Mouse (Mus musculus) hindbrain, postnatal 0 days (tissue): ENCODE results near the gene Six5. TPM values are rescaled to one million over a fixed set of nuclear protein-coding genes. Genes with fewer than 3 reads are reported as not detected.

Experiments used
- ATAC-seq: fragments of 200-750 bp; cut with Nextera tagmentation; 2 replicates; pipeline ENCODE4 v1.8.0; 2017; ENCODE audit warnings: mild to moderate bottlenecking, moderate TSS enrichment, moderate library complexity
- DNase-seq: peaks from one replicate; pipeline ENCODE4 v3.0.0-alpha.2; 2015; ENCODE audit warnings: low spot score
- H3K27ac ChIP-seq: fragments of 300-500 bp; sonication (generic); 2 replicates; pipeline ENCODE4 v1.5.1; 2014; ENCODE audit warnings: mild to moderate bottlenecking
- H3K27me3 ChIP-seq: fragments of 300-500 bp; sonication (generic); 2 replicates; pipeline ENCODE4 v1.6.1; 2014; ENCODE audit warnings: low read length, mixed read lengths; ENCODE audit not compliant: insufficient read depth
- H3K36me3 ChIP-seq: fragments of 300-500 bp; sonication (generic); 2 replicates; pipeline ENCODE4 v1.6.1; 2014; ENCODE audit warnings: low read length, mixed read lengths; ENCODE audit not compliant: insufficient read depth
- H3K4me1 ChIP-seq: fragments of 300-500 bp; sonication (generic); 2 replicates; pipeline ENCODE4 v1.6.1; 2014; ENCODE audit warnings: antibody characterized with exemption, low read length, mixed read lengths; ENCODE audit not compliant: insufficient read depth
- H3K4me2 ChIP-seq: fragments of 300-500 bp; sonication (generic); 2 replicates; pipeline ENCODE4 v1.6.1; 2014; ENCODE audit warnings: low read depth, mild to moderate bottlenecking, low read length, moderate library complexity, mixed read lengths
- H3K4me3 ChIP-seq: fragments of 300-500 bp; sonication (generic); 2 replicates; pipeline ENCODE4 v1.5.1; 2014; ENCODE audit warnings: low read length
- H3K9ac ChIP-seq: fragments of 300-500 bp; sonication (generic); replicated peaks from 2 replicates; pipeline ENCODE4 v1.6.1; 2014; ENCODE audit warnings: mild to moderate bottlenecking, low read length, moderate library complexity, mixed read lengths
- H3K9me3 ChIP-seq: fragments of 300-500 bp; sonication (generic); 2 replicates; pipeline ENCODE4 v1.6.1; 2016; ENCODE audit warnings: low read length, mixed read lengths
- CTCF ChIP-seq: IDR thresholded peaks from 2 replicates; pipeline ENCODE4 v1.5.1; 2016; ENCODE audit warnings: antibody characterized with exemption, control low read depth, low read depth
- WGBS: fragments of 180-500 bp; shearing (Covaris S2); extraction: QIAGEN DNeasy Blood & Tissue Kit; methylation state at CpG from one replicate; pipeline ENCODE4 v1.1.7; 2014; 5-methylcytosine and 5-hydroxymethylcytosine counted together
- microRNA-seq, 2 experiments: library from miRNA; unstranded; fragments of <30 nt; microRNA quantifications; one replicate each; pipeline ENCODE4; 2016
- polyA plus RNA-seq: library from polyadenylated mRNA; unstranded; fragments of >200 nt; fragmentation: Nextera tagmentation; extraction: Ambion mirVana; gene quantifications from 2 replicates; pipeline ENCODE4 v1.2.1, GENCODE M21; 2015
- total RNA-seq: library from RNA; depleted of rRNA; stranded (reverse); fragments of >200 nt; gene quantifications from 2 replicates; pipeline ENCODE4 v1.2.3, GENCODE M21; 2014; rRNA removed

Six5 gene
- total and polyA plus RNA-seq, 2 experiments from 2014 or later: 1.5 to 12.1 TPM

GRCm38 (mm10) chr7:19131324-19131848 lies 37.0 kb downstream of the Six5 start:
- peak overlapping the region; percentile 86 for H3K27ac ChIP-seq
- DNase-seq (peak; percentile 99), ATAC-seq (peak; percentile 99)
- H3K4me2 ChIP-seq: peak overlapping the region; percentile 64
- no peaks in the 10 kb centered on the region for H3K9me3 ChIP-seq
- H3K9ac ChIP-seq: peak overlapping the region; percentile 44
- WGBS: under 1% methylated on average over 39 of the region's 39 CpGs
- H3K4me1 ChIP-seq: no peaks in the 10 kb centered on the region; the same call in 1 of the 2 replicates
- peak; percentile 81 for TF ChIP-seq CTCF
- H3K36me3 ChIP-seq: no peaks in the 10 kb centered on the region; the same call in 1 of the 2 replicates
- H3K4me3 ChIP-seq: peak overlapping the region; percentile 40
- H3K27me3 ChIP-seq: no peaks in the 10 kb centered on the region

- Histone ChIP-seq H3K9me3 (no peaks in the 10 kb centered on the region), H3K4me2 (no peak overlapping the region), H3K9ac (no peak overlapping the region), H3K27me3 (no peaks in the 10 kb centered on the region), H3K27ac (no peak overlapping the region), H3K4me1 (no peaks in the 10 kb centered on the region; the same call in 1 of the 2 replicates), H3K4me3 (no peak overlapping the region), H3K36me3 (peaks cover 36% of the 10 kb centered on the region)
- no peak for TF ChIP-seq CTCF
- DNase-seq (no peak), ATAC-seq (no peak)
- WGBS: 93% methylated on average over 13 of the region's 13 CpGs
These were observed 41.8 kb downstream of the Six5 start for GRCm38 (mm10) chr7:19136168-19136567.

- Histone ChIP-seq H3K9me3 (no peaks in the 10 kb centered on the region), H3K27me3 (no peaks in the 10 kb centered on the region), H3K9ac (no peak overlapping the region), H3K4me2 (no peak overlapping the region), H3K4me3 (no peak overlapping the region), H3K27ac (no peak overlapping the region), H3K4me1 (no peaks in the 10 kb centered on the region; the same call in 1 of the 2 replicates), H3K36me3 (peaks cover 36% of the 10 kb centered on the region)
- 88% methylated on average over 38 of the region's 38 CpGs for WGBS
- TF ChIP-seq CTCF: no peak
- DNase-seq (no peak), ATAC-seq (no peak)
These were observed 42.4 kb downstream of the Six5 start for GRCm38 (mm10) chr7:19136673-19137334.

- no peaks in the 10 kb centered on the region for H3K27me3 ChIP-seq
- no peaks in the 10 kb centered on the region for H3K4me1 ChIP-seq
- no peak overlapping the region for H3K4me2 ChIP-seq
- WGBS: 47% methylated on average over 5 of the region's 5 CpGs
- peaks cover 36% of the 10 kb centered on the region for H3K36me3 ChIP-seq
- ATAC-seq: no peak
- H3K4me3 ChIP-seq: no peak overlapping the region
- peak; percentile 35 for DNase-seq
- no peak overlapping the region for H3K27ac ChIP-seq
- H3K9me3 ChIP-seq: no peaks in the 10 kb centered on the region
- H3K9ac ChIP-seq: no peak overlapping the region
- peak; percentile 50; the same call in 1 of the 2 replicates for TF ChIP-seq CTCF
These were observed 43.0 kb downstream of the Six5 start for GRCm38 (mm10) chr7:19137380-19137779.

- TF ChIP-seq CTCF: no peak
- no peak for ATAC-seq
- H3K27me3 ChIP-seq: no peaks in the 10 kb centered on the region
- no peak overlapping the region for H3K9ac ChIP-seq
- 90% methylated on average over 10 of the region's 10 CpGs for WGBS
- H3K4me2 ChIP-seq: no peak overlapping the region
- H3K27ac ChIP-seq: no peak overlapping the region
- H3K36me3 ChIP-seq: peaks cover 13% of the 10 kb centered on the region; the same call in 1 of the 2 replicates
- no peak overlapping the region for H3K4me3 ChIP-seq
- no peak for DNase-seq
- no peaks in the 10 kb centered on the region for H3K9me3 ChIP-seq
- peaks cover 12% of the 10 kb centered on the region for H3K4me1 ChIP-seq
These were observed 52.4 kb downstream of the Six5 start for GRCm38 (mm10) chr7:19146793-19147192.

GRCm38 (mm10) chr7:19147497-19148045 lies 53.2 kb downstream of the Six5 start:
- Histone ChIP-seq H3K36me3 (peaks cover 19% of the 10 kb centered on the region; the same call in 1 of the 2 replicates), H3K9ac (no peak overlapping the region), H3K4me1 (peaks cover 12% of the 10 kb centered on the region), H3K9me3 (no peaks in the 10 kb centered on the region), H3K27ac (no peak overlapping the region), H3K27me3 (no peaks in the 10 kb centered on the region), H3K4me3 (no peak overlapping the region), H3K4me2 (peak overlapping the region; percentile 81)
- TF ChIP-seq CTCF: no peak
- 64% methylated on average over 6 of the region's 6 CpGs for WGBS
- DNase-seq (no peak), ATAC-seq (no peak)

Small RNA genes within 50 kb of the gene (microRNA-seq; reads per million reads assigned to microRNA genes)
- 0 to 0.72 reads per million in 2 experiments for gene Mir3100

Other genes with a start within 250 kb of the Six5 start
- 29.7 and 30.2 TPM in 2 replicates for gene Pglyrp1, start 223.3 kb upstream of the Six5 start, total RNA-seq
- gene Pglyrp1, start 223.3 kb upstream of the Six5 start, polyA plus RNA-seq: 29.1 and 30.0 TPM in 2 replicates
- 22.0 and 31.5 TPM in 2 replicates for gene Ccdc61, start 184.2 kb upstream of the Six5 start, total RNA-seq
- gene Ccdc61, start 184.2 kb upstream of the Six5 start, polyA plus RNA-seq: 32.9 and 35.2 TPM in 2 replicates
- 18.3 and 19.8 TPM in 2 replicates for gene Nova2, start 168.7 kb upstream of the Six5 start, total RNA-seq
- 9.2 and 9.7 TPM in 2 replicates for gene Nova2, start 168.7 kb upstream of the Six5 start, polyA plus RNA-seq
- gene Nanos2, start 107.2 kb upstream of the Six5 start, total RNA-seq: 1.3 and 2.6 TPM in 2 replicates
- gene Nanos2, start 107.2 kb upstream of the Six5 start, polyA plus RNA-seq: 1.6 TPM in 2 replicates
- gene Mypop, start 103.3 kb upstream of the Six5 start, total RNA-seq: 22.5 and 26.1 TPM in 2 replicates
- gene Mypop, start 103.3 kb upstream of the Six5 start, polyA plus RNA-seq: 5.6 and 6.0 TPM in 2 replicates
- 128 and 140 TPM in 2 replicates for gene Irf2bp1, start 90.5 kb upstream of the Six5 start, total RNA-seq
- gene Irf2bp1, start 90.5 kb upstream of the Six5 start, polyA plus RNA-seq: 20.0 and 22.4 TPM in 2 replicates
- not detected in 2 replicates for gene Foxa3, start 71.1 kb upstream of the Six5 start, total RNA-seq
- not detected in 2 replicates for gene Foxa3, start 71.1 kb upstream of the Six5 start, polyA plus RNA-seq
- gene Sympk, start 70.2 kb upstream of the Six5 start, total RNA-seq: 85.4 and 88.0 TPM in 2 replicates
- 19.2 TPM in 2 replicates for gene Sympk, start 70.2 kb upstream of the Six5 start, polyA plus RNA-seq
- not detected in 2 replicates for gene Rsph6a, start 39.9 kb upstream of the Six5 start, total RNA-seq
- 0.19 and 0.44 TPM in 2 replicates for gene Rsph6a, start 39.9 kb upstream of the Six5 start, polyA plus RNA-seq
- 145 and 151 TPM in 2 replicates for gene Dmwd, start 18.4 kb upstream of the Six5 start, total RNA-seq
- gene Dmwd, start 18.4 kb upstream of the Six5 start, polyA plus RNA-seq: 28.9 and 30.9 TPM in 2 replicates
- 19.5 and 27.8 TPM in 2 replicates for gene Dmpk, start 10.7 kb upstream of the Six5 start, total RNA-seq
- 4.8 and 5.6 TPM in 2 replicates for gene Dmpk, start 10.7 kb upstream of the Six5 start, polyA plus RNA-seq
- 4.6 and 6.3 TPM in 2 replicates for gene Gm4969, start 23.8 kb downstream of the Six5 start, total RNA-seq
- 7.7 and 7.9 TPM in 2 replicates for gene Gm4969, start 23.8 kb downstream of the Six5 start, polyA plus RNA-seq
- 19.6 and 23.8 TPM in 2 replicates for gene Fbxo46, start 25.3 kb downstream of the Six5 start, total RNA-seq
- gene Fbxo46, start 25.3 kb downstream of the Six5 start, polyA plus RNA-seq: 7.7 and 9.0 TPM in 2 replicates
- 17.3 and 18.3 TPM in 2 replicates for gene Qpctl, start 54.7 kb downstream of the Six5 start, total RNA-seq
- gene Qpctl, start 54.7 kb downstream of the Six5 start, polyA plus RNA-seq: 24.7 and 25.5 TPM in 2 replicates
- 34.1 and 42.9 TPM in 2 replicates for gene Snrpd2, start 55.1 kb downstream of the Six5 start, total RNA-seq
- gene Snrpd2, start 55.1 kb downstream of the Six5 start, polyA plus RNA-seq: 114 and 118 TPM in 2 replicates
- gene Gipr, start 71.5 kb downstream of the Six5 start, total RNA-seq: 2.0 and 3.0 TPM in 2 replicates
- 0.85 and 1.3 TPM in 2 replicates for gene Gipr, start 71.5 kb downstream of the Six5 start, polyA plus RNA-seq
- 88.2 and 103 TPM in 2 replicates for gene Eml2, start 81.8 kb downstream of the Six5 start, total RNA-seq
- gene Eml2, start 81.8 kb downstream of the Six5 start, polyA plus RNA-seq: 15.0 and 18.9 TPM in 2 replicates
- 3.8 and 4.5 TPM in 2 replicates for gene Gpr4, start 117.9 kb downstream of the Six5 start, total RNA-seq
- gene Gpr4, start 117.9 kb downstream of the Six5 start, polyA plus RNA-seq: 4.1 and 4.4 TPM in 2 replicates
- gene Opa3, start 133.7 kb downstream of the Six5 start, total RNA-seq: 44.2 and 47.7 TPM in 2 replicates
- gene Opa3, start 133.7 kb downstream of the Six5 start, polyA plus RNA-seq: 34.6 and 37.1 TPM in 2 replicates
- 62.6 and 68.3 TPM in 2 replicates for gene Vasp, start 177.2 kb downstream of the Six5 start, total RNA-seq
- 35.5 and 37.0 TPM in 2 replicates for gene Vasp, start 177.2 kb downstream of the Six5 start, polyA plus RNA-seq
- gene Ppm1n, start 185.5 kb downstream of the Six5 start, total RNA-seq: 2.1 and 2.9 TPM in 2 replicates
- gene Ppm1n, start 185.5 kb downstream of the Six5 start, polyA plus RNA-seq: 2.0 and 2.5 TPM in 2 replicates
- gene Rtn2, start 188.0 kb downstream of the Six5 start, total RNA-seq: 151 and 155 TPM in 2 replicates
- 98.4 and 101 TPM in 2 replicates for gene Rtn2, start 188.0 kb downstream of the Six5 start, polyA plus RNA-seq
- 0.31 and 1.0 TPM in 2 replicates for gene Fosb, start 215.5 kb downstream of the Six5 start, total RNA-seq
- 0.09 and 0.11 TPM in 2 replicates for gene Fosb, start 215.5 kb downstream of the Six5 start, polyA plus RNA-seq